Mouse (Mus musculus) induced T-regulatory cell, adult 2 months (primary cell): ENCODE results near the gene Saa2.

Experiments
- DNase-seq: peaks from one replicate; pipeline ENCODE4 v3.0.0-alpha.2; 2012; ENCODE audit warnings: low read depth

Saa2 gene

GRCm38 (mm10) chr7:46762601-46763000 lies 11.0 kb downstream of the Saa2 start:
- DNase-seq = no peak

- DNase-seq = no peak
Observed at GRCm38 (mm10) chr7:46764672-46765071, 13.1 kb downstream of the Saa2 start.

DNA sequence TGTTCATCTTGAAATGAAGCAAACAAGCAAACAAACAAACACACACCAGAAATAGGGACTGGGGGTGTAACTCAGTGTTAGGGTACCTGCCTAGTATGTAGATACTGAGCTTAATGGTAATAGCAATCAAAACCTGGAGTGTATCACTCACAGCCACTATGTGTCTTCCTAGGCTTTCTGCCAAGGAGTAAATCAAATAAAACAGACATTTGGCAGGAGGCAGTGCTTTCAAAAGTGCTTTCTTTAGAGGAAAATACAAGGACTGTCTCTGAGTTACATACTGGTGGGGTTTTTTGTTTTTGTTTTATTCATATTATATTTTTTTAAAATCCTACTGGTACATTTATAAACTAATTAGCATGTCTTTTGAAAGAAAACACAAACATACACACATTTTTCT lies 15.8 kb downstream of the Saa2 start:
- DNase-seq = no peak

DNA sequence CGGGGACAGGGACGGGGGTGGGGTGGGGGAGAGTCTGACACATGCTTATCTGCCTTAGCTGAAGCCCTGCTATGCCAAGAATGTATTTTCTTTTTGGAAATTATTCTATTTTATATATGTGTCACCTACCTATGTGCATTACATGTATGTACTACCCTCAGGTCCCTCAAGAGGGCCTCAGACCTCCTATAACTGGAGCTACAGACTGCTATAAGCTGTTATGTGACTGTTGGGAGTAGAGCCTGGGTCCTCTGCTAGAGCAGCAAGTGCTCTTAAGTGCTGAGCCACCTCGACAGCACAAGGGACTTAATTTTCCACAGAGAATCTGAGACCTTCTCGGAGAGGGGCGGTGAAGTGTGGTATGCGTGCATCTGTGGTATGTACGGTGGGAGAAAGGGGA lies 16.9 kb downstream of the Saa2 start:
- no peak for DNase-seq

GRCm38 (mm10) chr7:46770706-46771105 lies 19.1 kb downstream of the Saa2 start:
- peak; percentile 67 for DNase-seq

DNA sequence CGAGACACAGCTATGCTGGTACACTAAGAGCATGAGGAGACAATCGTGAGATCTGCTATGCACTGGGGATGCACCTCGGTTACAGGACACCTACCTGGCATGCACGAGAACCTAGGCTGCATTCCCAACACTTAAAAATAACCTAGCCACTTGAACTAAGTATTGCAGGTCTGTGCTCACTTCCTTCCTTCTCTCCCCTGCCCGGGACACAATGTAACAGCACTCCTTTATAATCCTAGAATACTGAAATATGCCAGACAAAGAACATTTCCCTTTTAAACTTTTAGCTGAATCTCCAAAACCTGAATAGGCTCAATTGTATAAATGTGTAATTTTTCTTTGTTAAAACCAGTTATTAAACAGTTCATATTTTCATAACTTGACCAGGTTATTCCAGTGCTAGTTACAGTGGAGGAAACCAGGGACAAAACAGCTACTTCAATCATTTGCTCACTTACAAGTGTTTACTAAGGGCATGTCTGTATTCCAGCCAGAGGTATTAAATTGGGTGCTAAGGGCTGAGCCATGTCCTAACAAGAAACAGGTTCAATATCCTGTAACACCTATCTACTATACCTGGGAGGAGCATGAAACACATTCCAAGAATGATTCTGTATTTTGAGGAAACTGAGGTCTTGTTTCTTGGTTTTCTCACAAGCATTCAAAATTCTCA lies 37.7 kb downstream of the Saa2 start:
- no peak for DNase-seq

DNA sequence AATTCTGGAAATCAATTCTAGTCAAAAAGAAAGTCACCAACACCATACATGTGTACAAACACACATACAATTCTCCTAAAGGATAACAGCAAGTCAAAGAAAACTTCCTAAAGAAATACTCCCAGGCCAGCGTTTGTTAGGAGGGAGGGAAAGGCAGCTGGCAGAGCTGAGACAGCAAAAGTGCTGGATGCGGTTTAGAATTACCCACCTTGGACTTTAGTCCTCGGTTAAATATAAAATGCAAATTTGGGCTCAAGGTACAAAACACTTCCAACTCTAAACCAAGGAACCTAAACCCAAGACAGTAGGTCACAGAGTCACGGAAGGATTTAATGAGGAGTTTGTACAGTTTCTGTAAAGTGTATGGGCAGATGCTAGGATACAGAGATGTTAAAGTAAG lies 42.3 kb downstream of the Saa2 start:
- no peak for DNase-seq

DNA sequence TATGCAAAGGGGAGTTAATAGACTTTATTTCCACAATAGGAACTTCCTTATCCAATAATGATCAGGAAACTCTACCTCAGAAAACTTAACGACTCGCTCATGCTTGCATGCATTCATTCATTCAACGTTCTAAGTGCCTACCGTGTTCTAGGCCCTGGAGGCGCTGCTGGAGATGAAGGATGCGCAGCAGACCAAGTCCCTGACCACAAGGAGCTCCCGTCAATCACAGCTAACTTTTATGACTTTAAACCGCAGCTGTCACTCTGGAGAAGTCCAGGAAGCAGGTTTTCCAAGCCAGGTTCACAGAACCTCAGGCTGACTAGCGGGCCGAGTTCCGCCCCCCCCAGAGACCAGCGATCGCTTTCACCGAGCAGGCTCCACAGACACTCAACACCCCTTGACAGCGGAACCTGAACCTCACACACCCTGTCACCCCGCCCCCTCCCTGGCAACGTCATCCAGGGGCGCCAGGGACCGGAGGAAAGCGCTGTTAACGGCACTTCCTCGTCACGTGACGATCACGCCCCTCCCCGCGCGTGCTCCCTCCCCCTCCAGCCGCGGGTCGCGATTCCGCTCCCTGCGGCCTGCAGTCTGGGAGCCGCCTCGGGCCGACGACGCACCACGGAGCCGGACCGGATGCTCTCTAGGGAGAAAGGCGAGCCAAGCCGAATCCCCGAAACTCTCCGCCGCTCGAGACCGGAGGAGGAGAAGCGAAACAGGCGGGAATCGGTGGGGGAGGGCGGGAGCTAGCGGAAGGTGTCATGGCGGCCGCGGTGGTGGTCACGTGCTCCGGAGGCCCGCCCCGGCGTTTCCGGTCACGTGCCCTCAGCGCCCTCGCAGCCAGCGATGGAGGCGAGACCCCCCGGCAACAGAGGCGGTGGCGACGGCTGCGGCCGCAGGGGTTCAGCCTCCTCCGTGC lies 44.0 kb downstream of the Saa2 start, which contains the start of the genes Hps5 and Gtf2h1:
Gene Hps5, minus strand, starts transcription at position 778 of the 919 bp plus-strand sequence.
Gene Gtf2h1, plus strand, starts transcription at position 817 of the 919 bp plus-strand sequence.
- peak; percentile 99 for DNase-seq

GRCm38 (mm10) chr7:46796206-46796679 lies 44.7 kb downstream of the Saa2 start:
- no peak for DNase-seq

DNA sequence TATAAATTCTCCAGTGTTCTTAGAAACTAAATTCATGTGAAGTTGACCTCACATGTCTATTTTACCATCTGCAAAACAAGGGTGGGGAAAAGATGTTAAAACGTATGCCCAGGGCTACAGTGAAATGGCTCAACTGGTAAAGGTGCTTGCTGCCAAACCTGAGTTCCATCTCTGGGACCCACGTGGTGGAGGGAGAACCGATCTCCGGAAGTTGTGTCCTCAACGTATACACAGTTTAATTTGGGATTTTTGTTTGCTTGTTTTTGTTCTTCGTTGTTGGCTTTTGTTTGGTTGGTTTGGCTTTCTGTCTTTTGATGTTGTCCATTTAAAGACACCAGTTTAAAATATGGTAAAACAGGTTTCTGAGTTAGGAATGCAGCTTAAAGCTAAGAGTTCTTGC lies 45.2 kb downstream of the Saa2 start:
- DNase-seq = no peak
